Mouse (Mus musculus): ENCODE results near the gene Pax1. TPM values are rescaled to one million over a fixed set of nuclear protein-coding genes. Genes with fewer than 3 reads are reported as not detected.

Pax1 gene
- polyA plus RNA-seq (2012): not detected in 2 replicates

GRCm38 (mm10) chr2:147361581-147361980 is at the start of gene Pax1:
Gene Pax1 (plus strand): TSS chr2:147361925.
- no peak for TF ChIP-seq GATA1 (IDR thresholded peaks at IDR 0.05; ENCODE audit: low read length)

GRCm38 (mm10) chr2:147321036-147321435 is 40.7 kb upstream of the Pax1 start:
- no peak for TF ChIP-seq GATA1 (IDR thresholded peaks at IDR 0.05; ENCODE audit: low read length)

GRCm38 (mm10) chr2:147325178-147325577 is 36.5 kb upstream of the Pax1 start:
- no peak for TF ChIP-seq GATA1 (IDR thresholded peaks at IDR 0.05; ENCODE audit: low read length)

GRCm38 (mm10) chr2:147332731-147333130 is 29.0 kb upstream of the Pax1 start:
- no peak for TF ChIP-seq GATA1 (IDR thresholded peaks at IDR 0.05; ENCODE audit: low read length)

- no peak for TF ChIP-seq GATA1 (IDR thresholded peaks at IDR 0.05; ENCODE audit: low read length)
Observed at GRCm38 (mm10) chr2:147338729-147339128, 23.0 kb upstream of the Pax1 start.

- TF ChIP-seq GATA1 (IDR thresholded peaks at IDR 0.05; ENCODE audit: low read length): no peak
Observed at GRCm38 (mm10) chr2:147339796-147340195, 21.9 kb upstream of the Pax1 start.

- TF ChIP-seq GATA1 (IDR thresholded peaks at IDR 0.05; ENCODE audit: low read length): no peak
Observed at GRCm38 (mm10) chr2:147342198-147342597, 19.5 kb upstream of the Pax1 start.

GRCm38 (mm10) chr2:147359716-147360115 is 2.0 kb upstream of the Pax1 start:
- TF ChIP-seq GATA1 (IDR thresholded peaks at IDR 0.05; ENCODE audit: low read length): no peak

- no peak for TF ChIP-seq GATA1 (IDR thresholded peaks at IDR 0.05; ENCODE audit: low read length)
Observed at GRCm38 (mm10) chr2:147360401-147360800, 1.3 kb upstream of the Pax1 start.

- no peak for TF ChIP-seq GATA1 (IDR thresholded peaks at IDR 0.05; ENCODE audit: low read length)
Observed at GRCm38 (mm10) chr2:147360856-147361255, 869 bp upstream of the Pax1 start.

GRCm38 (mm10) chr2:147362316-147362715 is 591 bp downstream of the Pax1 start:
- TF ChIP-seq GATA1 (IDR thresholded peaks at IDR 0.05; ENCODE audit: low read length): no peak

GRCm38 (mm10) chr2:147363401-147364130 is 1.8 kb downstream of the Pax1 start:
- no peak for TF ChIP-seq GATA1 (IDR thresholded peaks at IDR 0.05; ENCODE audit: low read length)

GRCm38 (mm10) chr2:147364198-147364597 is 2.5 kb downstream of the Pax1 start:
- TF ChIP-seq GATA1 (IDR thresholded peaks at IDR 0.05; ENCODE audit: low read length): no peak

GRCm38 (mm10) chr2:147364982-147365907 is 3.5 kb downstream of the Pax1 start:
- TF ChIP-seq GATA1 (IDR thresholded peaks at IDR 0.05; ENCODE audit: low read length): no peak

- no peak for TF ChIP-seq GATA1 (IDR thresholded peaks at IDR 0.05; ENCODE audit: low read length)
Observed at GRCm38 (mm10) chr2:147365908-147366630, 4.3 kb downstream of the Pax1 start.
